Mouse (Mus musculus) gastrocnemius, postnatal 10 days (tissue): ENCODE data around the gene Vmn1r231. TPM values are rescaled to one million over a fixed set of nuclear protein-coding genes. Genes with fewer than 3 reads are reported as not detected.

Experiments used
- DNase-seq: peaks from one replicate; pipeline ENCODE4 v3.0.0; 2021; ENCODE audit warnings: mixed read lengths
- long read RNA-seq, 2 experiments: library from polyadenylated mRNA; stranded (forward); transcript quantifications; one replicate each; pipeline ENCODE4 v2.0.0; 2021
- total RNA-seq, 2 experiments: library from RNA; stranded (reverse); gene quantifications; 2 replicates each; pipeline ENCODE4 v1.2.3; 2021

The Vmn1r231 gene
- total RNA-seq: not detected
- long read RNA-seq, experiment 1: 0 reads
- long read RNA-seq, experiment 2: 0 reads

GRCm38 (mm10) chr17:20904991-20905390 is at the start of gene Vmn1r231:
Gene Vmn1r231, minus strand, starts transcription at chr17:20905091.
- DNase-seq: no peak

- DNase-seq: no peak
These were observed 41.7 kb upstream of the Vmn1r231 start for GRCm38 (mm10) chr17:20946636-20947035.

GRCm38 (mm10) chr17:20946026-20946565 is 41.2 kb upstream of the Vmn1r231 start:
- no peak for DNase-seq

GRCm38 (mm10) chr17:20944985-20945891 is 40.3 kb upstream of the Vmn1r231 start, which contains the start of gene Ppp2r1a:
Gene Ppp2r1a, plus strand, starts transcription at chr17:20945311.
- peak; percentile 94 for DNase-seq

- DNase-seq: no peak
These were observed 39.3 kb upstream of the Vmn1r231 start for GRCm38 (mm10) chr17:20944226-20944625.

- DNase-seq: no peak
These were observed 14.7 kb upstream of the Vmn1r231 start, which contains the start of gene Vmn1r232 for GRCm38 (mm10) chr17:20919614-20920013. Gene Vmn1r232, minus strand, starts transcription at chr17:20919714.

- DNase-seq: no peak
These were observed 64.7 kb downstream of the Vmn1r231 start, which contains the start of gene Vmn1r230 for GRCm38 (mm10) chr17:20840144-20840543. Gene Vmn1r230, plus strand, starts transcription at chr17:20840444.

Other genes starting within 250 kb of the Vmn1r231 start
- not detected for gene Vmn1r226, start 222.2 kb downstream of the Vmn1r231 start, total RNA-seq
- not detected for gene Vmn1r227, start 175.2 kb downstream of the Vmn1r231 start, total RNA-seq
- gene Vmn1r228, start 118.9 kb downstream of the Vmn1r231 start, total RNA-seq: not detected
- gene Vmn1r229, start 93.5 kb downstream of the Vmn1r231 start, total RNA-seq: under 1 TPM in 1 of 2 experiments, not detected in 1; 0.02 TPM
- gene Vmn1r230, start 64.6 kb downstream of the Vmn1r231 start, total RNA-seq: not detected
- not detected for gene Vmn1r232, start 14.6 kb upstream of the Vmn1r231 start, total RNA-seq
- 100 to 1,000 TPM; 137 to 146 TPM for gene Ppp2r1a, start 40.2 kb upstream of the Vmn1r231 start, total RNA-seq
- not detected for gene Vmn1r233, start 91.4 kb upstream of the Vmn1r231 start, total RNA-seq
- gene Zfp160, start 103.8 kb upstream of the Vmn1r231 start, total RNA-seq: 10 to 100 TPM in 1 of 2 experiments, 1 to 10 TPM in 1; 8.2 to 12.7 TPM